Mouse (Mus musculus): Measurements from ENCODE around the gene Pygb.

Pygb gene

GRCm38 (mm10) chr2:150844798-150845197 lies 58.3 kb downstream of the Pygb start:
- peak; percentile 95 for DNase-seq

GRCm38 (mm10) chr2:150847436-150847995 lies 61.0 kb downstream of the Pygb start:
- no peak for DNase-seq

DNA sequence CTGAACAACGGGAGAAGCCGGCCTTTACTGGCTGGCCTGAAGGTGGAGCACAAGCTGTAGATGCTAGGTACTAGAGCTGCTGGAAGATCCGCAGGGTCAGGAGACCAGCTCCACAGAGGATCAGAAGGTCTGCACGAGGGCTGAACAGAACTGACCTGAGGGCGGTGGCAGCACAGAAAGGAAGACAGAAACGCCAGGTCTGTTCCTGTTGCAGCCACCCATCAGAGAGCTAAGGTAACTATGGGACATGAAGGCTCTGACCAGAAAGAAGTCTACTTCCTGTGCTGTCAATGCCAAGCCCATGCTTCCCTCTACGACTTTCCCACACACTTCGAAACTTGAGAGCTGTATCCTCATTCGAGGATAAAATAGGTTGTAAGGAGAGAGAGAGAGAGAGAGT lies 64.7 kb downstream of the Pygb start:
- DNase-seq = peak; percentile 73

GRCm38 (mm10) chr2:150855186-150855585 lies 68.7 kb downstream of the Pygb start:
- peak; percentile 25 for DNase-seq

DNA sequence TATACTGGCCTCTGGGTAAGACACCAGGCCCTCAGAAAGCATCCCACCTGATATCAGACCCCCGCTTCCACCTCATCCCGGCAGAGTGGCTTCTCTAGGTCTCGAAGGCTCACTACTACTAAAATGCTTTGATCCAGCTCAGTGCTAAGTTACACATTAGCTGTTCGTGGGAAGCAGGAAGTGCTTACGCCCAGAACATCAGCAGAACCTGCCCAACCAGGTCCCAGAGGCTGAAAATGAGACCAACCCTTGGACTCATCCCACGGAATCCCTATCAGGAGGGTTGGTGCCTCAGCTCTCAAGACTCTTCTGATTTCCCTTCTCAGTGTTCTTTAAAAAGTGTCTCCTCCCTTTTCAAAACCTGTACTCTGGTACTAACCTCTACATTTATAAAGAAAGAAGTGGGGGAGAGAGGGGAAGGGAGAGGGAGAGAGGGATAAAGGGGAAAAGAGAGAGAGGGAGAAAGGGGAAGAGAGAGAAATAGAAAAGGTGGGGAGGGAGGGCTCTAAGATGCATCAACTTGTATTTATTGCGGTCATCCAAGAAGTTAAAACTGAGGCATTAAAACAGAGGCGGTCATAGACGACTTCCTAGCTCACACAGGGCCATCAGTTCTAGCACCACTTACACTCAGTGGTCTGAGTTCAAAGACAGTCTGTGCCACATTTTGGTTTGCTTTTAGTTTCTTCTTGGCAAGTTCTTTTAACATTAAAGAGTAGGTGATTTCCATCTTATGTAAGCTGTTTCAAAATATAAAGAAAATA lies 72.4 kb downstream of the Pygb start:
- peak; percentile 85 for DNase-seq

DNA sequence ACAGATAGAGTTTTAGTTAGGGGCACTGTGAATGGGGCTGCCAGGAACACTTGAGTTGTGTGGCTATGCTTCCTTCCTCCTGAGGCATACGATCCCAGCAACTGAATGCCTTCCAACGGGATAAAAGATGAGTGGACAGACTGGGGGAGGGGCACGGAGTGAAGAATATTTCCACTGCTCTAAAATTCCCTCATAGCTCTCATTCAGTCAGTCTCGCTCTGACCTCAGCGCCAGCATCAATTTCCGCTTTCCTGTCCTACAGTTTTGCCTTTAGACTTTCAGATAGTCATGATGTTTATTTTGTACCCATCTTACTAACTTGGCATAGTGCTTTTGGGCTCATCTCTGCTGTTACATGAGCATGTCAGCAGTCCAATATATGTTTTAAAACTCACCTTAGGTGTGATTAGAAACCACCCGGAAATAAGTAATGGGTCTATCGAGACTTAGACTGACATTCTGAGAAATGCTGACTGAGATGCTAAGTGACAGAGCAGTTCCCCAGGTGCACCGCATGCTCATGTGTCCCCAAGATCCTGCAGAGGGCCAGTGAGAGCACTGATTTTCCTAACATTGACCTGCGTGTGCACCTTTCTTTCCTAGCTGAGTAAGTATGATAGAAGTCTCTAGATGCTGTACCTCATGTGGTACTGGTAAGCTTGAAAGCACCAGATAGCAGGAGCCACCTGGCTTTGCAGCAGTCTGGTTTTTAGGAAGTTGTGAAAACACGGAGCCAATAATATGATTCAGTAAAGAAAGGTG lies 73.4 kb downstream of the Pygb start:
- peak; percentile 83 for DNase-seq

DNA sequence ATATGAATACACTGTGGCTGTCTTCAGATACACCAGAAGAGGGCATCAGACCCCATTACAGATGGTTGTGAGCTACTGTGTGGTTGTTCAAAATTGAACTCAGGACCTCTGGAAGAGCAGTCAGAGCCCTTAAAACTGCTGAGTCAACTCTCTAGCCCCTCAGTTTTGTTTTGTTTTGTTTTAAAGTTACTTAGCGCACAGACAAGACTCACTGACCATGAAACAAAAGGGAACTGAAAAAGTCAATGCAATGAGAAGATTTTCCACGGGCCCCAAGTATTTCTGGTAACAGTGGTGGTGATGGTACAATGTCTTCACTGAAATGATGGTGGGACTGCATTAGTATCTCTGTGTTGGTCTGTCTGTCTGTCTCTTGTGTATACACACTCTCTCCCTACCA lies 74.6 kb downstream of the Pygb start:
- DNase-seq = peak; percentile 71

- peak; percentile 17 for DNase-seq
These were observed 80.5 kb downstream of the Pygb start for GRCm38 (mm10) chr2:150867021-150867420.

- DNase-seq = peak; percentile 87
These were observed 82.9 kb downstream of the Pygb start for GRCm38 (mm10) chr2:150869446-150869845.

DNA sequence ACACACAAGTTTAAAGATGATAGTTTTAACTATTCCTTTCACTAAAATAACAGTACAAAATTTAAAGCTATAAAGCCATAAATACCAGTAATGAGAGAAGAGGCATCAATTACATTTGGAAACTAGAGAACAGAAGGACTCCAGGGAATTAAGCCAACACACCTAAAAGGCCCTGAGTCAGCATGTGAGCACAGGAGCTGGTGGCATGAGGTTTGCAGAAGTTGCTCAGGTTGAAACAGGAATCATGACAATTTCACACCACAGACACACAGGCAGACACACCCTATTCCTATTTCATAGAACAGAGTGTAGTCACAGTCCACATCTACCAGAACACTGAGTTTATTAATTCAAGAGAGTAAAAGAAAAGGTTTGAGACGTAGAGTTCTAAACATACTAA lies 88.0 kb downstream of the Pygb start:
- peak; percentile 71 for DNase-seq

DNA sequence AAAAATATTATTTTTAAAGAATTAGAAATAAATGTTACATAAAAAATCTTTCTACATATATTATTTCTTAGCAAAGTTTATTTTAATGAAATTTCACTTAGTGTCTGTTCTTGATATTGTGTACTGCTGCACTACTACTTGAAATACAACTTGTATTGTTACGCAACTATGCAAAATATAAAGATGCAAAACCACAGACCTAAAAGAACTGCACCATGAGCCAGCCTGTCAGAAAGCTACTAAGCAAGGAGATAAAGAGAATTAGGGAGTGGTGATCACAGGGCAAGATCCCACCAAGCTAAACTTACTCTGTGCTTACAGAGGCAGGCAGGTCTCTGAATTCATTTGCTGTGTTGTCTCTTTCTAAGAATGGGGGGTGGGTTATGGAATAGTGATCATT lies 88.7 kb downstream of the Pygb start:
- DNase-seq = peak; percentile 44

DNA sequence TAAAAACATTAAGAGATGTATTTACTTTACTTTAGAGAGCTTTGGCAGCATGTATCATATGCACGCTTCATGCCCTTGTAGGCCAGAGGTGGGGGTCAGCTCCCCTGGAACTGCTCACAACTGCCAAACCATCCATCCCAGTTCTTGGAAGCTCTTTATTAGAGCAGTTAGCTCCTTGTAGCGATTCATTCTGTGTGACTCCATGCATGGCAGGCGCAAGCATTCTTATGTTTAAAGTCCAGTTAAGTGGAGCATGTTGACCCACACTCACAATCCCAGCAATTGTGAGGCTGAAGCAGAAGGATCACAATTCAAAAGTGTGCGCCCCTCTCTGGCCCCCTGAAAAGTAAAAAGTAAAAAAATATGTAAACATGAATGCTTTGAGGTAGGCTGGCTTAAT lies 91.0 kb downstream of the Pygb start:
- DNase-seq = peak; percentile 58
